Mouse (Mus musculus) C2C12 (cell line): ENCODE results near the gene Dhh.

Source experiments
- CEBPB ChIP-seq: IDR thresholded peaks from one replicate; pipeline ENCODE4 v1.6.1; 2011; ENCODE audit warnings: low read depth, mild to moderate bottlenecking, control low read depth, moderate library complexity
- CTCF ChIP-seq: IDR thresholded peaks from one replicate; pipeline ENCODE4 v1.5.1; 2011; ENCODE audit not compliant: control insufficient read depth, insufficient read depth, insufficient read length
- FOSL1 ChIP-seq: IDR thresholded peaks from one replicate; pipeline ENCODE4 v1.8.0; 2011; ENCODE audit warnings: mild to moderate bottlenecking, low read length; ENCODE audit not compliant: poor library complexity, insufficient read depth, severe bottlenecking
- MAX ChIP-seq: IDR thresholded peaks from one replicate; pipeline ENCODE4 v1.6.1; 2011; ENCODE audit warnings: mild to moderate bottlenecking, control low read depth
- MYOD1 ChIP-seq: IDR thresholded peaks from one replicate; pipeline ENCODE4 v1.6.1; 2011; ENCODE audit warnings: low read depth; ENCODE audit not compliant: control insufficient read depth, insufficient read length
- MYOG ChIP-seq: IDR thresholded peaks from one replicate; pipeline ENCODE4 v1.6.1; 2011; ENCODE audit not compliant: control insufficient read depth, insufficient read length; ENCODE audit errors: extremely low read depth
- USF1 ChIP-seq: IDR thresholded peaks from one replicate; pipeline ENCODE4 v1.6.1; 2011; ENCODE audit warnings: low read depth, mild to moderate bottlenecking, control low read depth, moderate library complexity

GRCm38 (mm10) chr15:98897495-98897894 is 845 bp downstream of the Dhh start:
- no peak for TF ChIP-seq CTCF
- TF ChIP-seq MAX, result no peak
- TF ChIP-seq MYOG, result no peak
- TF ChIP-seq CEBPB, result no peak
- TF ChIP-seq FOSL1, result no peak
- no peak for TF ChIP-seq USF1
- TF ChIP-seq MYOD1, result no peak
